In genomic region chr2:137574845-137575449, GRCm38 (mm10) we compare ENCODE assay signal across 18 mouse cellular contexts.
DNase-seq lines count a peak whose midpoint lies in the region; ATAC-seq lines count a peak whose summit lies in the region.
"Had no signal": no experiment of that assay in that cellular context is flagged by ENCODE, and none has a peak within 500 bp of the region (broad histone marks: within the 10 kb centered on the region; RNA-seq: fewer than 3 reads in every experiment).

No protein-coding gene starts in this region.

- no peaks in the 10 kb centered on the region for H3K4me1 ChIP-seq in forebrain, embryonic 13.5 days
- no peaks in the 10 kb centered on the region for H3K4me1 ChIP-seq in forebrain, embryonic 12.5 days
- no peaks in the 10 kb centered on the region for H3K4me1 ChIP-seq in midbrain, embryonic 14.5 days (ENCODE audit: control insufficient read depth, insufficient read depth, low read length)
- no peaks in the 10 kb centered on the region for H3K4me1 ChIP-seq in midbrain, embryonic 15.5 days
- H3K4me1 ChIP-seq: forebrain, embryonic 15.5 days; midbrain, embryonic 12.5 days; neural tube, embryonic 12.5 days; stomach, embryonic 15.5 days had no signal

- no peaks in the 10 kb centered on the region for H3K9me3 ChIP-seq in forebrain, embryonic 13.5 days (replicated peaks)
- H3K9me3 ChIP-seq in forebrain, embryonic 12.5 days: no peaks in the 10 kb centered on the region
- no peaks in the 10 kb centered on the region for H3K9me3 ChIP-seq in midbrain, embryonic 14.5 days (ENCODE audit: control insufficient read depth, low read length)
- no peaks in the 10 kb centered on the region for H3K9me3 ChIP-seq in midbrain, embryonic 15.5 days
- H3K9me3 ChIP-seq: embryonic facial prominence, embryonic 12.5 days; forebrain, embryonic 15.5 days; midbrain, embryonic 12.5 days; neural tube, embryonic 12.5 days; stomach, embryonic 15.5 days had no signal

- no peaks in the 10 kb centered on the region for H3K36me3 ChIP-seq in forebrain, embryonic 13.5 days (ENCODE audit: poor library complexity, severe bottlenecking)
- no peaks in the 10 kb centered on the region for H3K36me3 ChIP-seq in forebrain, embryonic 12.5 days (replicated peaks)
- no peaks in the 10 kb centered on the region for H3K36me3 ChIP-seq in midbrain, embryonic 14.5 days (ENCODE audit: control insufficient read depth, insufficient read depth, low read length)
- no peaks in the 10 kb centered on the region for H3K36me3 ChIP-seq in midbrain, embryonic 15.5 days (replicated peaks)
- H3K36me3 ChIP-seq: embryonic facial prominence, embryonic 12.5 days; forebrain, embryonic 15.5 days; midbrain, embryonic 12.5 days; neural tube, embryonic 12.5 days; stomach, embryonic 15.5 days had no signal

- no peak overlapping the region for H3K27ac ChIP-seq in forebrain, embryonic 13.5 days
- H3K27ac ChIP-seq in forebrain, embryonic 12.5 days: no peak overlapping the region
- H3K27ac ChIP-seq in midbrain, embryonic 14.5 days (replicated peaks; ENCODE audit: low read depth, low read length): no peak overlapping the region
- no peak overlapping the region for H3K27ac ChIP-seq in midbrain, embryonic 15.5 days
- H3K27ac ChIP-seq: embryonic facial prominence, embryonic 12.5 days; forebrain, embryonic 15.5 days; midbrain, embryonic 12.5 days; neural tube, embryonic 12.5 days; stomach, embryonic 15.5 days had no signal

- ATAC-seq in forebrain, embryonic 13.5 days: 0 out of 2 replicates have a peak, but pooled peaks have one; percentile 41
- no peak for ATAC-seq in forebrain, embryonic 12.5 days (ENCODE audit: low FRiP score)
- ATAC-seq in midbrain, embryonic 14.5 days (ENCODE audit: low FRiP score, low TSS enrichment): no peak
- no peak for ATAC-seq in midbrain, embryonic 15.5 days (replicated peaks)
- ATAC-seq: forebrain, embryonic 15.5 days had no signal

- H3K27me3 ChIP-seq in forebrain, embryonic 13.5 days: no peaks in the 10 kb centered on the region
- H3K27me3 ChIP-seq in forebrain, embryonic 12.5 days: no peaks in the 10 kb centered on the region
- H3K27me3 ChIP-seq in midbrain, embryonic 14.5 days (ENCODE audit: control insufficient read depth, insufficient read depth, low read length): no peaks in the 10 kb centered on the region
- H3K27me3 ChIP-seq in midbrain, embryonic 15.5 days (replicated peaks): no peaks in the 10 kb centered on the region
- H3K27me3 ChIP-seq: embryonic facial prominence, embryonic 12.5 days; forebrain, embryonic 15.5 days; midbrain, embryonic 12.5 days; neural tube, embryonic 12.5 days; stomach, embryonic 15.5 days had no signal

- no peak overlapping the region for H3K4me3 ChIP-seq in forebrain, embryonic 13.5 days
- H3K4me3 ChIP-seq in forebrain, embryonic 12.5 days (replicated peaks): no peak overlapping the region
- H3K4me3 ChIP-seq in midbrain, embryonic 14.5 days (replicated peaks; ENCODE audit: low read depth, low read length): no peak overlapping the region
- H3K4me3 ChIP-seq in midbrain, embryonic 15.5 days: no peak overlapping the region
- H3K4me3 ChIP-seq: embryonic facial prominence, embryonic 12.5 days; forebrain, embryonic 15.5 days; midbrain, embryonic 12.5 days; neural tube, embryonic 12.5 days; stomach, embryonic 15.5 days had no signal

- 71% methylated on average over 4 of the region's 4 CpGs for WGBS in forebrain, embryonic 13.5 days
- WGBS in forebrain, embryonic 12.5 days: 79% methylated on average over 4 of the region's 4 CpGs
- WGBS in midbrain, embryonic 14.5 days: 69% methylated on average over 4 of the region's 4 CpGs
- 72% methylated on average over 4 of the region's 4 CpGs for WGBS in midbrain, embryonic 15.5 days

- intact Hi-C loops in heart, postnatal 10 days (cut with DNase I): loop anchor here (10.0 kb wide), 1 partner anchor 460 kb away; the partner anchor contains the start of gene Jag1

- H3K4me2 ChIP-seq in forebrain, embryonic 13.5 days: no peak overlapping the region
- no peak overlapping the region for H3K4me2 ChIP-seq in forebrain, embryonic 12.5 days
- H3K4me2 ChIP-seq in midbrain, embryonic 14.5 days (ENCODE audit: low read length): no peak overlapping the region
- no peak overlapping the region for H3K4me2 ChIP-seq in midbrain, embryonic 15.5 days
- H3K4me2 ChIP-seq: embryonic facial prominence, embryonic 12.5 days; forebrain, embryonic 15.5 days; midbrain, embryonic 12.5 days; neural tube, embryonic 12.5 days; stomach, embryonic 15.5 days had no signal

- peak; percentile 27 to 39 for DNase-seq in heart, postnatal 10 days
- no peak for DNase-seq in heart, adult 11 months
- DNase-seq in midbrain, embryonic 14.5 days: peak; percentile 24
- no peak for DNase-seq in retina, postnatal 1 day
- DNase-seq in spleen, postnatal 36 days (ENCODE audit: low spot score in 2 of 2): no peak
- DNase-seq: adrenal gland, postnatal 14 days; cerebellum, postnatal 14 days; kidney, postnatal 14 days; right cerebral cortex, postnatal 4 days; thymus, postnatal 36 days had no signal

- no peak overlapping the region for H3K9ac ChIP-seq in forebrain, embryonic 13.5 days
- H3K9ac ChIP-seq in forebrain, embryonic 12.5 days: no peak overlapping the region
- no peak overlapping the region for H3K9ac ChIP-seq in midbrain, embryonic 14.5 days (replicated peaks; ENCODE audit: low read length)
- H3K9ac ChIP-seq in midbrain, embryonic 15.5 days: no peak overlapping the region
- H3K9ac ChIP-seq: embryonic facial prominence, embryonic 12.5 days; forebrain, embryonic 15.5 days; midbrain, embryonic 12.5 days; neural tube, embryonic 12.5 days; stomach, embryonic 15.5 days had no signal

Comparison
In these comparisons a context has a peak if more than half of its experiments do, and no peak if none do; other contexts are left out.
1. DNase-seq: peak in heart, postnatal 10 days (2 of 2) and midbrain, embryonic 14.5 days (single experiment); none in heart, adult 11 months (single experiment), retina, postnatal 1 day (single experiment) and spleen, postnatal 36 days (0 of 2).